Mouse (Mus musculus): ENCODE data around the gene Epb41l4b. TPM values are rescaled to one million over a fixed set of nuclear protein-coding genes. Genes with fewer than 3 reads are reported as not detected.
A peak's percentile ranks its signal among the peaks of the same experiment; 100 is the strongest.

Gene Epb41l4b
- polyA plus RNA-seq, 1 experiment from 2014 or later: 1.9 TPM

- ATAC-seq (ENCODE audit: low FRiP score, low read depth): no peak
- Histone ChIP-seq H3K4me1 (no peaks in the 10 kb centered on the region; the same call in 1 of the 2 replicates), H3K27ac (no peak overlapping the region), H3K36me3 (no peaks in the 10 kb centered on the region), H3K27me3 (replicated peaks) (no peaks in the 10 kb centered on the region), H3K4me2 (replicated peaks) (no peak overlapping the region), H3K9me3 (no peaks in the 10 kb centered on the region), H3K4me3 (no peak overlapping the region), H3K9ac (no peak overlapping the region)
- 33% methylated on average over 4 of the region's 5 CpGs for WGBS
Measured at GRCm38 (mm10) chr4:57103830-57104229, 39.4 kb downstream of the Epb41l4b start.

- no peak for ATAC-seq (ENCODE audit: low FRiP score, low read depth)
- 82% methylated on average over 4 of the region's 4 CpGs for WGBS
- Histone ChIP-seq H3K9ac (no peak overlapping the region), H3K4me2 (replicated peaks) (no peak overlapping the region), H3K36me3 (no peaks in the 10 kb centered on the region), H3K4me1 (no peaks in the 10 kb centered on the region; the same call in 1 of the 2 replicates), H3K27ac (no peak overlapping the region), H3K4me3 (no peak overlapping the region), H3K27me3 (replicated peaks) (no peaks in the 10 kb centered on the region), H3K9me3 (no peaks in the 10 kb centered on the region)
Measured at GRCm38 (mm10) chr4:57101095-57101494, 42.1 kb downstream of the Epb41l4b start.

- ATAC-seq (ENCODE audit: low FRiP score, low read depth): no peak
- peaks cover 10% of the 10 kb centered on the region; the same call in 1 of the 2 replicates for H3K4me1 ChIP-seq
- H3K4me3 ChIP-seq: no peak overlapping the region
- no peaks in the 10 kb centered on the region for H3K27me3 ChIP-seq (replicated peaks)
- no peaks in the 10 kb centered on the region for H3K36me3 ChIP-seq
- no peak overlapping the region for H3K9ac ChIP-seq
- H3K4me2 ChIP-seq (replicated peaks): no peak overlapping the region
- WGBS: 89% methylated on average over 4 of the region's 4 CpGs
- no peak overlapping the region for H3K27ac ChIP-seq
- H3K9me3 ChIP-seq: no peaks in the 10 kb centered on the region
Measured at GRCm38 (mm10) chr4:57097411-57097810, 45.8 kb downstream of the Epb41l4b start.

GRCm38 (mm10) chr4:57095569-57095968 lies 47.7 kb downstream of the Epb41l4b start:
- Histone ChIP-seq H3K4me3 (no peak overlapping the region), H3K27ac (no peak overlapping the region), H3K4me1 (peaks cover 14% of the 10 kb centered on the region), H3K36me3 (no peaks in the 10 kb centered on the region), H3K4me2 (replicated peaks) (no peak overlapping the region), H3K9me3 (no peaks in the 10 kb centered on the region), H3K27me3 (replicated peaks) (no peaks in the 10 kb centered on the region), H3K9ac (no peak overlapping the region)
- ATAC-seq (ENCODE audit: low FRiP score, low read depth): no peak

GRCm38 (mm10) chr4:57091363-57091762 lies 51.9 kb downstream of the Epb41l4b start:
- H3K4me1 ChIP-seq: peaks cover 14% of the 10 kb centered on the region
- H3K4me3 ChIP-seq: no peak overlapping the region
- peak overlapping the region; percentile 27; the same call in 1 of the 2 replicates for H3K27ac ChIP-seq
- H3K9ac ChIP-seq: no peak overlapping the region
- H3K27me3 ChIP-seq (replicated peaks): no peaks in the 10 kb centered on the region
- 26% methylated on average over 12 of the region's 12 CpGs for WGBS
- no peaks in the 10 kb centered on the region for H3K36me3 ChIP-seq
- ATAC-seq (ENCODE audit: low FRiP score, low read depth): peak; percentile 90
- H3K4me2 ChIP-seq (replicated peaks): 0 out of 2 replicates have a peak overlapping the region, but pooled peaks have one; percentile 34
- no peaks in the 10 kb centered on the region for H3K9me3 ChIP-seq

GRCm38 (mm10) chr4:57088301-57088700 lies 54.9 kb downstream of the Epb41l4b start:
- Histone ChIP-seq H3K9me3 (no peaks in the 10 kb centered on the region), H3K36me3 (no peaks in the 10 kb centered on the region), H3K4me1 (peaks cover 14% of the 10 kb centered on the region), H3K4me2 (replicated peaks) (no peak overlapping the region), H3K27ac (no peak overlapping the region), H3K9ac (no peak overlapping the region), H3K27me3 (replicated peaks) (no peaks in the 10 kb centered on the region), H3K4me3 (no peak overlapping the region)
- no peak for ATAC-seq (ENCODE audit: low FRiP score, low read depth)
- 90% methylated on average over 4 of the region's 4 CpGs for WGBS

- Histone ChIP-seq H3K4me3 (no peak overlapping the region), H3K9me3 (no peaks in the 10 kb centered on the region), H3K27me3 (replicated peaks) (no peaks in the 10 kb centered on the region), H3K9ac (no peak overlapping the region), H3K4me1 (peaks cover 3% of the 10 kb centered on the region), H3K36me3 (no peaks in the 10 kb centered on the region), H3K4me2 (replicated peaks) (no peak overlapping the region), H3K27ac (no peak overlapping the region)
- no peak for ATAC-seq (ENCODE audit: low FRiP score, low read depth)
- WGBS: 72% methylated on average over 10 of the region's 10 CpGs
Measured at GRCm38 (mm10) chr4:57085750-57086400, 57.4 kb downstream of the Epb41l4b start.

- no peak overlapping the region for H3K27ac ChIP-seq
- ATAC-seq (ENCODE audit: low FRiP score, low read depth): no peak
Measured at GRCm38 (mm10) chr4:57083653-57084052, 59.6 kb downstream of the Epb41l4b start.

GRCm38 (mm10) chr4:57082775-57083428 lies 60.3 kb downstream of the Epb41l4b start:
- H3K27me3 ChIP-seq (replicated peaks): no peaks in the 10 kb centered on the region
- no peaks in the 10 kb centered on the region for H3K9me3 ChIP-seq
- no peak overlapping the region for H3K4me3 ChIP-seq
- H3K4me1 ChIP-seq: peaks cover 3% of the 10 kb centered on the region
- no peak for ATAC-seq (ENCODE audit: low FRiP score, low read depth)
- H3K27ac ChIP-seq: no peak overlapping the region
- no peak overlapping the region for H3K4me2 ChIP-seq (replicated peaks)
- H3K36me3 ChIP-seq: no peaks in the 10 kb centered on the region
- no peak overlapping the region for H3K9ac ChIP-seq
- 65% methylated on average over 10 of the region's 10 CpGs for WGBS

More at GRCm38 (mm10) chr4:57083653-57084052, 59.6 kb downstream of the Epb41l4b start:
- Histone ChIP-seq H3K4me2 (replicated peaks) (no peak overlapping the region), H3K4me1 (peaks cover 3% of the 10 kb centered on the region), H3K9ac (no peak overlapping the region), H3K27me3 (replicated peaks) (no peaks in the 10 kb centered on the region), H3K36me3 (no peaks in the 10 kb centered on the region), H3K9me3 (no peaks in the 10 kb centered on the region), H3K4me3 (no peak overlapping the region)
- 70% methylated on average over 11 of the region's 11 CpGs for WGBS

- Histone ChIP-seq H3K9ac (no peak overlapping the region), H3K9me3 (no peaks in the 10 kb centered on the region), H3K36me3 (no peaks in the 10 kb centered on the region), H3K4me1 (peaks cover 3% of the 10 kb centered on the region), H3K4me2 (replicated peaks) (no peak overlapping the region), H3K27ac (no peak overlapping the region), H3K27me3 (replicated peaks) (no peaks in the 10 kb centered on the region), H3K4me3 (no peak overlapping the region)
- no peak for ATAC-seq (ENCODE audit: low FRiP score, low read depth)
- 65% methylated on average over 7 of the region's 7 CpGs for WGBS
Measured at GRCm38 (mm10) chr4:57081463-57081862, 61.8 kb downstream of the Epb41l4b start.

GRCm38 (mm10) chr4:57073843-57074242 lies 69.4 kb downstream of the Epb41l4b start:
- Histone ChIP-seq H3K4me2 (replicated peaks) (no peak overlapping the region), H3K36me3 (no peaks in the 10 kb centered on the region), H3K27ac (no peak overlapping the region), H3K4me3 (no peak overlapping the region), H3K9ac (no peak overlapping the region), H3K4me1 (no peaks in the 10 kb centered on the region), H3K27me3 (replicated peaks) (no peaks in the 10 kb centered on the region), H3K9me3 (no peaks in the 10 kb centered on the region)
- WGBS: 83% methylated on average over 7 of the region's 7 CpGs
- ATAC-seq (ENCODE audit: low FRiP score, low read depth): no peak

GRCm38 (mm10) chr4:57073174-57073573 lies 70.1 kb downstream of the Epb41l4b start:
- no peak overlapping the region for H3K27ac ChIP-seq
- H3K4me3 ChIP-seq: no peak overlapping the region
- no peaks in the 10 kb centered on the region for H3K9me3 ChIP-seq
- ATAC-seq (ENCODE audit: low FRiP score, low read depth): no peak
- H3K36me3 ChIP-seq: no peaks in the 10 kb centered on the region
- 90% methylated on average over 14 of the region's 14 CpGs for WGBS
- H3K4me2 ChIP-seq (replicated peaks): no peak overlapping the region
- H3K27me3 ChIP-seq (replicated peaks): no peaks in the 10 kb centered on the region
- H3K9ac ChIP-seq: no peak overlapping the region
- no peaks in the 10 kb centered on the region for H3K4me1 ChIP-seq

GRCm38 (mm10) chr4:57070640-57071039 lies 72.6 kb downstream of the Epb41l4b start:
- H3K4me3 ChIP-seq: no peak overlapping the region
- H3K36me3 ChIP-seq: no peaks in the 10 kb centered on the region
- WGBS: 78% methylated on average over 6 of the region's 6 CpGs
- H3K4me1 ChIP-seq: no peaks in the 10 kb centered on the region
- no peak overlapping the region for H3K4me2 ChIP-seq (replicated peaks)
- ATAC-seq (ENCODE audit: low FRiP score, low read depth): no peak
- H3K9ac ChIP-seq: no peak overlapping the region
- H3K27ac ChIP-seq: no peak overlapping the region
- no peaks in the 10 kb centered on the region for H3K27me3 ChIP-seq (replicated peaks)
- no peaks in the 10 kb centered on the region for H3K9me3 ChIP-seq
